Mouse (Mus musculus): ENCODE data around the gene Gm45261.

DNA sequence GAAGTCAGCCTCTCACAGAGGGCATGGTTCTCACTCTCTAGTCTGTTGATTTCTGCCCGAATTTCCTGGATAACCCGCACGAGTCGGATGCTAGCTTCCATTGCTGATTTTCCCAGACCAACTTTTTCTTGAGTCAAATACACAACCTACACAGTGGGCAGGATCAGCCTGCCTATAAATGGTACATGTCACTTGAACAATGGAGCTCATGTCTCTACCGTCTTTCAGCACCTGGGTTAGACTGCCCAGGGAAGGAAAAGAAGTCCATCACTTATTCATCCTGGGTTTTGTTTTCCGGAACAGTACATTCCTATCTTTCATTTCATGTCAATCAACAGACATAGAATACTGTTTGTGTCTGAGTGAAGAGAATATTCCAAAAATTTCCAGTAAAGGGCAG lies at the start of gene Gm45261:
- no peak for TF ChIP-seq CTCF (conservative IDR thresholded peaks at IDR 0.05; ENCODE audit: low read length)
- TF ChIP-seq NANOG (IDR thresholded peaks at IDR 0.05; ENCODE audit: borderline replicate concordance, low read length): no peak
- TF ChIP-seq POU5F1 (IDR thresholded peaks at IDR 0.05; ENCODE audit: borderline replicate concordance, low read length): no peak
